Mouse (Mus musculus): ENCODE measurements at regions not wholly inside any gene's neighbourhood (a gene's known extent, or its start where the extent isn't known, plus 50 kb on each side); places are given as distances from the start of the nearest gene placed in this dataset.
A peak's percentile ranks its signal among the peaks of the same experiment; 100 is the strongest.

GRCm38 (mm10) chr6:102780830-102781229 is 207.9 kb upstream of the Cntn3 start (continued):
- TF ChIP-seq POLR2AphosphoS5 (IDR thresholded peaks at IDR 0.05; ENCODE audit: borderline replicate concordance, low read depth, low read length), result no peak

- no peak overlapping the region for H3K9ac ChIP-seq (ENCODE audit: control insufficient read depth, low read depth, low read length, poor library complexity, severe bottlenecking)
- peaks cover 0 to 3% of the 10 kb centered on the region in 2 experiments; a peak in 2 of 4 replicates for H3K36me3 ChIP-seq (ENCODE audit: control insufficient read depth in 1 of 2, insufficient read depth in 2 of 2, low read length in 2 of 2)
- no peaks in the 10 kb centered on the region for H3K27me3 ChIP-seq (ENCODE audit: control insufficient read depth in 1 of 2, insufficient read depth in 2 of 2, low read length in 2 of 2)
- no peaks in the 10 kb centered on the region for H3K9me3 ChIP-seq (replicated peaks; ENCODE audit: insufficient read depth, low read length)
- peak; percentile 64 for DNase-seq (ENCODE audit: low read depth, low spot score)
- H3K4me1 ChIP-seq (ENCODE audit: control insufficient read depth in 1 of 2, insufficient read depth in 2 of 2, low read length in 2 of 2), result 0 out of 4 replicates have a peak, but pooled peaks cover 0 to 4% of the 10 kb centered on the region in 2 experiments
- H3K4me3 ChIP-seq (ENCODE audit: control insufficient read depth in 1 of 2, insufficient read depth in 1 of 2, low read depth in 2 of 2, low read length in 2 of 2), result no peak overlapping the region
- H3K27ac ChIP-seq (ENCODE audit: control insufficient read depth, low read depth, low read length), result no peak overlapping the region
- H3K79me2 ChIP-seq (ENCODE audit: control insufficient read depth, insufficient read depth, low read length, poor library complexity), result no peaks in the 10 kb centered on the region
- TF ChIP-seq EP300 (IDR thresholded peaks at IDR 0.05; ENCODE audit: low read depth in 1 of 2, low read length in 2 of 2) (peak; percentile 56 to 72), NELFE (IDR thresholded peaks at IDR 0.05; ENCODE audit: low read depth, low read length) (no peak), MYC (IDR thresholded peaks at IDR 0.05; ENCODE audit: low read depth, low read length) (no peak), ZMIZ1 (IDR thresholded peaks at IDR 0.05; ENCODE audit: low read depth, low read length) (no peak), ZNF384 (IDR thresholded peaks at IDR 0.05; ENCODE audit: low read depth, low read length) (peak; percentile 39), KAT2A (conservative IDR thresholded peaks at IDR 0.05; ENCODE audit: low read depth, low read length) (no peak), ZKSCAN1 (IDR thresholded peaks at IDR 0.05; ENCODE audit: low read depth, low read length) (no peak), GATA1 (IDR thresholded peaks at IDR 0.05; ENCODE audit: low read depth, low read length) (peak; percentile 58; the same call in 1 of the 2 replicates), ZC3H11A (IDR thresholded peaks at IDR 0.05; ENCODE audit: low read depth, low read length) (no peak), MAZ (IDR thresholded peaks at IDR 0.05; ENCODE audit: low read depth, low read length) (no peak), MAFK (IDR thresholded peaks at IDR 0.05; ENCODE audit: borderline replicate concordance, low read depth, low read length) (no peak), POLR2A (IDR thresholded peaks at IDR 0.05; ENCODE audit: control insufficient read depth in 1 of 2, insufficient read depth in 1 of 2, low read depth in 1 of 2, low read length in 2 of 2, poor library complexity in 1 of 2) (no peak), TAL1 (IDR thresholded peaks at IDR 0.05; ENCODE audit: low read length) (peak; percentile 36), USF2 (IDR thresholded peaks at IDR 0.05; ENCODE audit: borderline replicate concordance in 1 of 2, insufficient read depth in 1 of 2, low read depth in 1 of 2, low read length in 2 of 2) (no peak), TCF12 (IDR thresholded peaks at IDR 0.05; ENCODE audit: low read depth, low read length) (peak; percentile 45; the same call in 1 of the 2 replicates), TBP (IDR thresholded peaks at IDR 0.05; ENCODE audit: low read depth, low read length) (no peak), UBTF (IDR thresholded peaks at IDR 0.05; ENCODE audit: borderline replicate concordance, insufficient read depth, low read depth, low read length) (no peak), CHD2 (IDR thresholded peaks at IDR 0.05; ENCODE audit: low read length) (no peak)
Measured at GRCm38 (mm10) chr6:102774580-102774979, 201.7 kb upstream of the Cntn3 start.
